Comparison of ENCODE assay signal across 8 mouse cellular contexts in genomic region chr1:161037599-161037998, GRCm38 (mm10). TPM values are rescaled to one million over a fixed set of nuclear protein-coding genes. Genes with fewer than 3 reads are reported as not detected.
A peak's percentile ranks its signal among the peaks of the same experiment; 100 is the strongest.
DNase-seq lines count a peak whose midpoint lies in the region; ATAC-seq and TF ChIP-seq lines count a peak whose summit lies in the region.

No protein-coding gene starts in this region.

- H3K4me1 ChIP-seq in heart, embryonic 11.5 days (ENCODE audit: control insufficient read depth, insufficient read depth, low read length), result peaks cover 10% of the 10 kb centered on the region; the same call in 1 of the 2 replicates
- peaks cover 0 to 2% of the 10 kb centered on the region in 2 experiments; a peak in 1 of 4 replicates for H3K4me1 ChIP-seq in ES-E14 (ENCODE audit: control insufficient read depth in 2 of 2, insufficient read depth in 2 of 2, low read length in 2 of 2, poor library complexity in 1 of 2)
- H3K4me1 ChIP-seq in hindbrain, embryonic 10.5 days (replicated peaks), result peaks cover 25% of the 10 kb centered on the region
- peaks cover 17% of the 10 kb centered on the region for H3K4me1 ChIP-seq in midbrain, embryonic 11.5 days (ENCODE audit: control insufficient read depth, insufficient read depth, low read length)
- H3K4me1 ChIP-seq in cerebellum, adult 2 months (ENCODE audit: control insufficient read depth, insufficient read depth, low read length), result peaks cover 4% of the 10 kb centered on the region; the same call in 1 of the 2 replicates

- H3K27me3 ChIP-seq in heart, embryonic 11.5 days (ENCODE audit: control insufficient read depth, insufficient read depth, low read length), result no peaks in the 10 kb centered on the region
- no peaks in the 10 kb centered on the region for H3K27me3 ChIP-seq in hindbrain, embryonic 10.5 days (ENCODE audit: insufficient read depth, poor library complexity, severe bottlenecking)
- no peaks in the 10 kb centered on the region for H3K27me3 ChIP-seq in midbrain, embryonic 11.5 days (ENCODE audit: control insufficient read depth, insufficient read depth, low read length)
- no peaks in the 10 kb centered on the region; the same call in 1 of the 2 replicates for H3K27me3 ChIP-seq in cerebellum, adult 2 months (ENCODE audit: control insufficient read depth, insufficient read depth, low read length)

- peak overlapping the region; percentile 29 for H3K4me3 ChIP-seq in heart, embryonic 11.5 days (ENCODE audit: low read depth, low read length)
- peak overlapping the region; percentile 64 to 67 for H3K4me3 ChIP-seq in ES-E14 (ENCODE audit: insufficient read depth in 1 of 2, low read depth in 1 of 2, low read length in 2 of 2, poor library complexity in 1 of 2, severe bottlenecking in 1 of 2)
- peak overlapping the region; percentile 87 for H3K4me3 ChIP-seq in hindbrain, embryonic 10.5 days
- peak overlapping the region; percentile 25 for H3K4me3 ChIP-seq in midbrain, embryonic 11.5 days (ENCODE audit: low read depth, low read length)
- H3K4me3 ChIP-seq in cerebellum, adult 2 months (replicated peaks; ENCODE audit: insufficient read depth, low read depth, low read length), result no peak overlapping the region

- TF ChIP-seq CTCF in cerebellum, adult 2 months (IDR thresholded peaks at IDR 0.05; ENCODE audit: borderline replicate concordance, insufficient read depth, low read depth, low read length), result no peak

- intact Hi-C loops in left cerebral cortex, postnatal 14 days (cut with DNase I), result loop anchor here (5.0 to 10.0 kb wide), 2 partner anchors 35 to 293 kb away; partner anchors contain the start of genes Cenpl and Dars2

- no peak for DNase-seq in heart, adult 8-10 months (ENCODE audit: low spot score)
- DNase-seq in ES-E14 (ENCODE audit: low read depth, low spot score), result no peak
- no peak for DNase-seq in hindbrain, embryonic 10.5 days (ENCODE audit: low spot score)
- DNase-seq in midbrain, embryonic 11.5 days (ENCODE audit: low spot score, missing footprints), result peak; percentile 83
- DNase-seq in testis, postnatal 10 days (ENCODE audit: low spot score), result no peak
- DNase-seq in cerebellum, adult 2 months, result no peak
- DNase-seq in left cerebral cortex, postnatal 14 days (ENCODE audit: low spot score in 2 of 2), result no peak

- peak overlapping the region; percentile 48; the same call in 1 of the 2 replicates for H3K9ac ChIP-seq in heart, embryonic 11.5 days (ENCODE audit: low read depth, low read length)
- H3K9ac ChIP-seq in ES-E14 (ENCODE audit: insufficient read depth, low read depth, low read length, poor library complexity, severe bottlenecking), result peak overlapping the region; percentile 75; the same call in 1 of the 2 replicates
- H3K9ac ChIP-seq in midbrain, embryonic 11.5 days (ENCODE audit: low read length), result peak overlapping the region; percentile 44

- no peaks in the 10 kb centered on the region for H3K9me3 ChIP-seq in heart, embryonic 11.5 days (replicated peaks; ENCODE audit: control insufficient read depth, low read length)
- no peaks in the 10 kb centered on the region for H3K9me3 ChIP-seq in ES-E14 (ENCODE audit: control insufficient read depth, insufficient read depth, low read depth, low read length)
- H3K9me3 ChIP-seq in hindbrain, embryonic 10.5 days, result no peaks in the 10 kb centered on the region
- no peaks in the 10 kb centered on the region for H3K9me3 ChIP-seq in midbrain, embryonic 11.5 days (ENCODE audit: control insufficient read depth, low read length)

- peak overlapping the region; percentile 35; the same call in 1 of the 2 replicates for H3K27ac ChIP-seq in heart, embryonic 11.5 days (ENCODE audit: low read depth, low read length)
- peak overlapping the region; percentile 38; the same call in 1 of the 2 replicates for H3K27ac ChIP-seq in ES-E14 (ENCODE audit: insufficient read depth, low read depth, low read length, poor library complexity, severe bottlenecking)
- H3K27ac ChIP-seq in hindbrain, embryonic 10.5 days, result peak overlapping the region; percentile 96
- no peak overlapping the region; the same call in 1 of the 2 replicates for H3K27ac ChIP-seq in midbrain, embryonic 11.5 days (ENCODE audit: low read depth, low read length)
- H3K27ac ChIP-seq in cerebellum, adult 2 months (ENCODE audit: insufficient read depth, low read length), result no peak overlapping the region

- no peak for TF ChIP-seq POLR2A in cerebellum, adult 2 months (IDR thresholded peaks at IDR 0.05; ENCODE audit: borderline replicate concordance, insufficient read depth, low read length)

- peaks cover 21% of the 10 kb centered on the region for H3K36me3 ChIP-seq in heart, embryonic 11.5 days (ENCODE audit: control insufficient read depth, insufficient read depth, low read length)
- peaks cover 31% of the 10 kb centered on the region for H3K36me3 ChIP-seq in ES-E14 (ENCODE audit: control insufficient read depth, insufficient read depth, low read length, poor library complexity, severe bottlenecking)
- H3K36me3 ChIP-seq in hindbrain, embryonic 10.5 days, result peaks cover 54% of the 10 kb centered on the region
- H3K36me3 ChIP-seq in midbrain, embryonic 11.5 days (ENCODE audit: control insufficient read depth, insufficient read depth, low read length), result peaks cover 8% of the 10 kb centered on the region; the same call in 1 of the 2 replicates

- WGBS in heart, embryonic 11.5 days (ENCODE audit: insufficient replicate concordance), result 34% methylated on average over 3 of the region's 3 CpGs
- 37% methylated on average over 3 of the region's 3 CpGs for WGBS in hindbrain, embryonic 10.5 days
- WGBS in midbrain, embryonic 11.5 days, result 25% methylated on average over 3 of the region's 3 CpGs
- 28% methylated on average over 3 of the region's 3 CpGs for WGBS in cerebellum, adult 2 months

- peak overlapping the region; percentile 92 for H3K4me2 ChIP-seq in heart, embryonic 11.5 days
- H3K4me2 ChIP-seq in midbrain, embryonic 11.5 days, result peak overlapping the region; percentile 92

- ATAC-seq in heart, embryonic 11.5 days (replicated peaks; ENCODE audit: insufficient number of reproducible peaks, low FRiP score, low TSS enrichment), result no peak
- ATAC-seq in midbrain, embryonic 11.5 days (ENCODE audit: low FRiP score), result no peak

- in situ Hi-C loops in ES-E14 (cut with MboI; ENCODE audit: low sequenced_read_pairs in 2 of 2, unreplicated experiment in 2 of 2), result no loop called here

TF ChIP-seq in ES-E14, 5 proteins besides CTCF, POLR2A, EP300 and RAD21:
- no peak for TF ChIP-seq MAFK (IDR thresholded peaks at IDR 0.05; ENCODE audit: insufficient read depth, low read depth, low read length)
- no peak for TF ChIP-seq HCFC1 (IDR thresholded peaks at IDR 0.05; ENCODE audit: borderline replicate concordance, insufficient read depth, low read length)
- no peak for TF ChIP-seq ZNF384 (IDR thresholded peaks at IDR 0.05; ENCODE audit: low read depth, low read length)
- no peak for TF ChIP-seq ZC3H11A (IDR thresholded peaks at IDR 0.05; ENCODE audit: borderline replicate concordance, low read depth, low read length)
- TF ChIP-seq CHD2 (IDR thresholded peaks at IDR 0.05; ENCODE audit: low read depth, low read length), result no peak

RNA-seq across cellular contexts. Expression of gene Zbtb37, which starts 3.0 kb away (rescaled TPM):
- polyA plus RNA-seq in heart, embryonic 11.5 days (2014; fragmentation: Nextera tagmentation; extraction: Ambion mirVana), result 8.0 and 11.2 TPM in 2 replicates
- total RNA-seq in heart, adult 8-10 months (2022), result 10 to 100 TPM; 13.0 to 20.6 (median 15.3) TPM
- total RNA-seq in ES-E14 (2012; rRNA removed), result 10.7 and 13.0 TPM in 2 replicates
- polyA plus RNA-seq in hindbrain, embryonic 10.5 days (2016; fragmentation: Nextera tagmentation; extraction: Ambion mirVana), result 7.4 and 7.9 TPM in 2 replicates
- 10.7 and 15.0 TPM in 2 replicates for polyA plus RNA-seq in midbrain, embryonic 11.5 days (2014; fragmentation: Nextera tagmentation; extraction: Ambion mirVana)
- 5.0 and 5.5 TPM in 2 replicates for polyA plus RNA-seq in cerebellum, adult 2 months (2012; rRNA removed)
- 10 to 100 TPM; 11.4 to 14.9 TPM for total RNA-seq in left cerebral cortex, postnatal 14 days (2021)

RNA-seq across cellular contexts. Expression of gene Dars2, which starts 32.9 kb away (rescaled TPM):
- 37.0 and 41.4 TPM in 2 replicates for polyA plus RNA-seq in heart, embryonic 11.5 days (2014; fragmentation: Nextera tagmentation; extraction: Ambion mirVana)
- total RNA-seq in heart, adult 8-10 months (2022), result 10 to 100 TPM; 24.5 to 33.5 (median 25.3) TPM
- 38.7 and 39.8 TPM in 2 replicates for total RNA-seq in ES-E14 (2012; rRNA removed)
- polyA plus RNA-seq in hindbrain, embryonic 10.5 days (2016; fragmentation: Nextera tagmentation; extraction: Ambion mirVana), result 48.2 and 65.0 TPM in 2 replicates
- polyA plus RNA-seq in midbrain, embryonic 11.5 days (2014; fragmentation: Nextera tagmentation; extraction: Ambion mirVana), result 56.3 and 58.7 TPM in 2 replicates
- polyA plus RNA-seq in cerebellum, adult 2 months (2012; rRNA removed), result 20.2 and 21.2 TPM in 2 replicates
- total RNA-seq in left cerebral cortex, postnatal 14 days (2021), result 10 to 100 TPM; 22.4 to 24.0 TPM

RNA-seq across cellular contexts. Expression of gene Cenpl, which starts 32.9 kb away (rescaled TPM):
- 22.3 and 24.8 TPM in 2 replicates for polyA plus RNA-seq in heart, embryonic 11.5 days (2014; fragmentation: Nextera tagmentation; extraction: Ambion mirVana)
- 1 to 10 TPM in 2 of 4 experiments, under 1 TPM in 2; 0.34 to 1.2 (median 0.95) TPM for total RNA-seq in heart, adult 8-10 months (2022)
- total RNA-seq in ES-E14 (2012; rRNA removed), result 5.1 and 6.2 TPM in 2 replicates
- 33.0 and 39.9 TPM in 2 replicates for polyA plus RNA-seq in hindbrain, embryonic 10.5 days (2016; fragmentation: Nextera tagmentation; extraction: Ambion mirVana)
- 41.6 and 45.8 TPM in 2 replicates for polyA plus RNA-seq in midbrain, embryonic 11.5 days (2014; fragmentation: Nextera tagmentation; extraction: Ambion mirVana)
- 1.6 and 1.9 TPM in 2 replicates for polyA plus RNA-seq in cerebellum, adult 2 months (2012; rRNA removed)
- 1 to 10 TPM; 1.6 to 1.8 TPM for total RNA-seq in left cerebral cortex, postnatal 14 days (2021)

RNA-seq across cellular contexts. Expression of gene Serpinc1, which starts 59.2 kb away (rescaled TPM):
- polyA plus RNA-seq in heart, embryonic 11.5 days (2014; fragmentation: Nextera tagmentation; extraction: Ambion mirVana), result 1.2 and 2.4 TPM in 2 replicates
- total RNA-seq in heart, adult 8-10 months (2022), result under 1 TPM in 3 of 4 experiments, not detected in 1; 0.17 to 0.44 (median 0.38) TPM
- total RNA-seq in ES-E14 (2012; rRNA removed), result 0.89 and 1.4 TPM in 2 replicates
- polyA plus RNA-seq in hindbrain, embryonic 10.5 days (2016; fragmentation: Nextera tagmentation; extraction: Ambion mirVana), result 1.4 and 1.9 TPM in 2 replicates
- 1.4 and 1.9 TPM in 2 replicates for polyA plus RNA-seq in midbrain, embryonic 11.5 days (2014; fragmentation: Nextera tagmentation; extraction: Ambion mirVana)
- 0.18 and 0.30 TPM in 2 replicates for polyA plus RNA-seq in cerebellum, adult 2 months (2012; rRNA removed)
- total RNA-seq in left cerebral cortex, postnatal 14 days (2021), result under 1 TPM; 0.29 to 0.53 TPM

Comparison
In these comparisons a context has a peak if more than half of its experiments do, and no peak if none do; other contexts are left out.
1. H3K27ac ChIP-seq: peak in heart, embryonic 11.5 days (single experiment), ES-E14 (single experiment) and hindbrain, embryonic 10.5 days (single experiment); none in midbrain, embryonic 11.5 days (single experiment) and cerebellum, adult 2 months (single experiment).
2. Peak in every context shown above with its lines, with median percentiles within 50 percentile points of each other: H3K9ac ChIP-seq.